Mouse (Mus musculus): Measurements from ENCODE around the gene Ms4a15.

Ms4a15 gene

GRCm38 (mm10) chr19:10993150-10993549, at the start of gene Ms4a15:
TSS of gene Ms4a15 (minus strand) at chr19:10993250.
- DNase-seq, result no peak

GRCm38 (mm10) chr19:11037570-11037969, 44.5 kb upstream of the Ms4a15 start:
- no peak for DNase-seq

GRCm38 (mm10) chr19:11022382-11022781, 29.3 kb upstream of the Ms4a15 start:
- no peak for DNase-seq

- no peak for DNase-seq
These were observed 24.8 kb upstream of the Ms4a15 start, which contains the start of gene Ms4a18 for GRCm38 (mm10) chr19:11017891-11018290. TSS of gene Ms4a18 (minus strand) at chr19:11018031.

- DNase-seq, result no peak
These were observed 24.2 kb upstream of the Ms4a15 start for GRCm38 (mm10) chr19:11017251-11017650.

GRCm38 (mm10) chr19:11015998-11016397, 22.9 kb upstream of the Ms4a15 start:
- DNase-seq, result no peak

GRCm38 (mm10) chr19:11015468-11015867, 22.4 kb upstream of the Ms4a15 start:
- no peak for DNase-seq

GRCm38 (mm10) chr19:10991911-10992310, 1.1 kb downstream of the Ms4a15 start:
- DNase-seq, result no peak

- DNase-seq, result no peak
These were observed 2.3 kb downstream of the Ms4a15 start for GRCm38 (mm10) chr19:10990751-10991150.

GRCm38 (mm10) chr19:10988563-10988962, 4.5 kb downstream of the Ms4a15 start:
- DNase-seq, result no peak

GRCm38 (mm10) chr19:10985889-10986288, 7.2 kb downstream of the Ms4a15 start:
- DNase-seq, result no peak

- no peak for DNase-seq
These were observed 8.5 kb downstream of the Ms4a15 start for GRCm38 (mm10) chr19:10984551-10984950.

GRCm38 (mm10) chr19:10983146-10983545, 9.9 kb downstream of the Ms4a15 start:
- peak; percentile 37 for DNase-seq

- no peak for DNase-seq
These were observed 12.8 kb downstream of the Ms4a15 start for GRCm38 (mm10) chr19:10980210-10980609.

GRCm38 (mm10) chr19:10979184-10980168, 13.6 kb downstream of the Ms4a15 start:
- peak; percentile 78 for DNase-seq

GRCm38 (mm10) chr19:10976318-10976717, 16.7 kb downstream of the Ms4a15 start:
- DNase-seq, result no peak

- no peak for DNase-seq
These were observed 17.9 kb downstream of the Ms4a15 start for GRCm38 (mm10) chr19:10975187-10975586.

GRCm38 (mm10) chr19:10974238-10974865, 18.7 kb downstream of the Ms4a15 start, which contains the start of gene Ms4a10:
TSS of gene Ms4a10 (minus strand) at chr19:10974670.
- peak; percentile 37 for DNase-seq

- peak; percentile 8 for DNase-seq
These were observed 19.9 kb downstream of the Ms4a15 start for GRCm38 (mm10) chr19:10973187-10973586.

- no peak for DNase-seq
These were observed 20.4 kb downstream of the Ms4a15 start for GRCm38 (mm10) chr19:10972660-10973059.

GRCm38 (mm10) chr19:10970457-10970856, 22.6 kb downstream of the Ms4a15 start:
- DNase-seq, result peak; percentile 7

- no peak for DNase-seq
These were observed 24.5 kb downstream of the Ms4a15 start for GRCm38 (mm10) chr19:10968578-10968977.

GRCm38 (mm10) chr19:10965721-10966120, 27.3 kb downstream of the Ms4a15 start:
- DNase-seq, result no peak

- DNase-seq, result no peak
These were observed 33.1 kb downstream of the Ms4a15 start for GRCm38 (mm10) chr19:10959978-10960346.

All from kidney, postnatal 14 days (tissue).